Mouse (Mus musculus) midbrain, embryonic 14.5 days (tissue): Measurements from ENCODE around the gene Rasgrp2. TPM values are rescaled to one million over a fixed set of nuclear protein-coding genes. Genes with fewer than 3 reads are reported as not detected.

Source experiments
- ATAC-seq: fragments of 200-750 bp; cut with Nextera tagmentation; 2 replicates; pipeline ENCODE4 v1.8.0; 2017; ENCODE audit warnings: moderate number of reproducible peaks, moderate library complexity; ENCODE audit not compliant: low FRiP score, low TSS enrichment
- DNase-seq: peaks from one replicate; pipeline ENCODE4 v3.0.0-alpha.2; 2015
- H3K27ac ChIP-seq: fragments of 300-500 bp; sonication (generic); replicated peaks from 2 replicates; pipeline ENCODE4 v1.5.1; 2014; ENCODE audit warnings: mild to moderate bottlenecking, low read depth, low read length, moderate library complexity
- H3K27me3 ChIP-seq: fragments of 300-500 bp; sonication (generic); 2 replicates; pipeline ENCODE4 v1.6.1; 2014; ENCODE audit warnings: low read length, control low read depth, mixed read lengths; ENCODE audit not compliant: control insufficient read depth, insufficient read depth
- H3K36me3 ChIP-seq: fragments of 300-500 bp; sonication (generic); 2 replicates; pipeline ENCODE4 v1.6.1; 2014; ENCODE audit warnings: low read length, control low read depth; ENCODE audit not compliant: control insufficient read depth, insufficient read depth
- H3K4me1 ChIP-seq: fragments of 300-500 bp; sonication (generic); 2 replicates; pipeline ENCODE4 v1.6.1; 2014; ENCODE audit warnings: mild to moderate bottlenecking, antibody characterized with exemption, low read length, control low read depth; ENCODE audit not compliant: control insufficient read depth, insufficient read depth
- H3K4me2 ChIP-seq: fragments of 300-500 bp; sonication (generic); 2 replicates; pipeline ENCODE4 v1.6.1; 2014; ENCODE audit warnings: mild to moderate bottlenecking, low read length, moderate library complexity
- H3K4me3 ChIP-seq: fragments of 300-500 bp; sonication (generic); replicated peaks from 2 replicates; pipeline ENCODE4 v1.5.1; 2014; ENCODE audit warnings: low read depth, low read length
- H3K9ac ChIP-seq: fragments of 300-500 bp; sonication (generic); replicated peaks from 2 replicates; pipeline ENCODE4 v1.6.1; 2014; ENCODE audit warnings: mild to moderate bottlenecking, low read length, moderate library complexity
- H3K9me3 ChIP-seq: fragments of 300-500 bp; sonication (generic); 2 replicates; pipeline ENCODE4 v1.6.1; 2016; ENCODE audit warnings: low read length, control low read depth, mixed read lengths; ENCODE audit not compliant: control insufficient read depth
- WGBS: fragments of 180-500 bp; shearing (Covaris S2); extraction: QIAGEN DNeasy Blood & Tissue Kit; methylation state at CpG from one replicate; pipeline ENCODE4 v1.1.7; 2014; 5-methylcytosine and 5-hydroxymethylcytosine counted together
- polyA plus RNA-seq: library from polyadenylated mRNA; unstranded; fragments of >200 nt; fragmentation: Nextera tagmentation; extraction: Ambion mirVana; gene quantifications from 2 replicates; pipeline ENCODE4 v1.2.1, GENCODE M21; 2014

Gene Rasgrp2
- polyA plus RNA-seq, 1 experiment from 2014 or later = 32.9 TPM

- under 1% methylated on average over 39 of the region's 39 CpGs for WGBS
- Histone ChIP-seq H3K27me3 (peaks cover 12% of the 10 kb centered on the region; the same call in 1 of the 2 replicates), H3K4me3 (peak overlapping the region; percentile 61), H3K4me1 (peaks cover 27% of the 10 kb centered on the region), H3K36me3 (no peaks in the 10 kb centered on the region), H3K27ac (peak overlapping the region; percentile 70; the same call in 1 of the 2 replicates), H3K9ac (peak overlapping the region; percentile 71), H3K4me2 (peak overlapping the region; percentile 99), H3K9me3 (no peaks in the 10 kb centered on the region)
- peak; percentile 55 for ATAC-seq
- DNase-seq = peak; percentile 82
Measured at GRCm38 (mm10) chr19:6398447-6399284, 474 bp upstream of the Rasgrp2 start.

GRCm38 (mm10) chr19:6400096-6401086 lies 1.3 kb downstream of the Rasgrp2 start:
- no peaks in the 10 kb centered on the region for H3K9me3 ChIP-seq
- ATAC-seq = no peak
- DNase-seq = peak; percentile 35
- 3% methylated on average over 29 of the region's 29 CpGs for WGBS
- H3K4me1 ChIP-seq = peaks cover 27% of the 10 kb centered on the region
- peak overlapping the region; percentile 71 for H3K9ac ChIP-seq
- peak overlapping the region; percentile 61 for H3K4me3 ChIP-seq
- peaks cover 12% of the 10 kb centered on the region; the same call in 1 of the 2 replicates for H3K27me3 ChIP-seq
- peak overlapping the region; percentile 99 for H3K4me2 ChIP-seq
- 0 out of 2 replicates have a peak overlapping the region, but pooled peaks have one; percentile 70 for H3K27ac ChIP-seq
- no peaks in the 10 kb centered on the region for H3K36me3 ChIP-seq

- Histone ChIP-seq H3K27me3 (peaks cover 12% of the 10 kb centered on the region; the same call in 1 of the 2 replicates), H3K27ac (no peak overlapping the region), H3K4me3 (peak overlapping the region; percentile 16), H3K9me3 (no peaks in the 10 kb centered on the region), H3K9ac (0 out of 2 replicates have a peak overlapping the region, but pooled peaks have one; percentile 14), H3K36me3 (no peaks in the 10 kb centered on the region), H3K4me2 (peak overlapping the region; percentile 99), H3K4me1 (peaks cover 27% of the 10 kb centered on the region)
- under 1% methylated on average over 32 of the region's 32 CpGs for WGBS
- 0 out of 2 replicates have a peak, but pooled peaks have one; percentile 16 for ATAC-seq
- peak; percentile 74 for DNase-seq
Measured at GRCm38 (mm10) chr19:6401131-6401815, 2.1 kb downstream of the Rasgrp2 start.

- Histone ChIP-seq H3K4me3 (peak overlapping the region; percentile 16; the same call in 1 of the 2 replicates), H3K27ac (no peak overlapping the region), H3K27me3 (peaks cover 12% of the 10 kb centered on the region; the same call in 1 of the 2 replicates), H3K4me1 (peaks cover 27% of the 10 kb centered on the region), H3K9ac (no peak overlapping the region), H3K36me3 (no peaks in the 10 kb centered on the region), H3K9me3 (no peaks in the 10 kb centered on the region), H3K4me2 (peak overlapping the region; percentile 99)
- no peak for ATAC-seq
- DNase-seq = no peak
- 20% methylated on average over 9 of the region's 9 CpGs for WGBS
Measured at GRCm38 (mm10) chr19:6401951-6402350, 2.8 kb downstream of the Rasgrp2 start.

GRCm38 (mm10) chr19:6403869-6404268 lies 4.7 kb downstream of the Rasgrp2 start:
- no peak for ATAC-seq
- Histone ChIP-seq H3K4me1 (peaks cover 22% of the 10 kb centered on the region), H3K36me3 (no peaks in the 10 kb centered on the region), H3K27ac (no peak overlapping the region), H3K9me3 (no peaks in the 10 kb centered on the region), H3K27me3 (peaks cover 12% of the 10 kb centered on the region; the same call in 1 of the 2 replicates), H3K4me3 (no peak overlapping the region), H3K4me2 (no peak overlapping the region), H3K9ac (no peak overlapping the region; the same call in 1 of the 2 replicates)
- DNase-seq = no peak
- 81% methylated on average over 10 of the region's 10 CpGs for WGBS

- H3K27me3 ChIP-seq = peaks cover 9% of the 10 kb centered on the region; the same call in 1 of the 2 replicates
- H3K4me3 ChIP-seq = no peak overlapping the region
- no peaks in the 10 kb centered on the region for H3K9me3 ChIP-seq
- ATAC-seq (no peak), DNase-seq (no peak)
- 51% methylated on average over 10 of the region's 10 CpGs for WGBS
- H3K36me3 ChIP-seq = no peaks in the 10 kb centered on the region
- peaks cover 12% of the 10 kb centered on the region; the same call in 1 of the 2 replicates for H3K4me1 ChIP-seq
- no peak overlapping the region for H3K27ac ChIP-seq
- no peak overlapping the region for H3K4me2 ChIP-seq
- H3K9ac ChIP-seq = no peak overlapping the region
Measured at GRCm38 (mm10) chr19:6405433-6405832, 6.3 kb downstream of the Rasgrp2 start.

- Histone ChIP-seq H3K4me3 (no peak overlapping the region), H3K27me3 (no peaks in the 10 kb centered on the region; the same call in 1 of the 2 replicates), H3K4me2 (no peak overlapping the region), H3K4me1 (no peaks in the 10 kb centered on the region), H3K9me3 (no peaks in the 10 kb centered on the region), H3K36me3 (no peaks in the 10 kb centered on the region), H3K9ac (no peak overlapping the region), H3K27ac (no peak overlapping the region)
- DNase-seq = no peak
- no peak for ATAC-seq
- WGBS = 72% methylated on average over 8 of the region's 8 CpGs
Measured at GRCm38 (mm10) chr19:6407109-6407508, 8.0 kb downstream of the Rasgrp2 start.
